Mouse (Mus musculus) layer of hippocampus, adult 9-10 months (tissue): Measurements from ENCODE around the gene Gm45062.

Source experiments
- DNase-seq: peaks from one replicate; pipeline ENCODE4 v3.0.0; 2022; ENCODE audit warnings: low spot score

Gm45062 gene

GRCm38 (mm10) chr6:8370624-8371023, 111.4 kb downstream of the Gm45062 start:
- no peak for DNase-seq

GRCm38 (mm10) chr6:8373051-8373450, 113.8 kb downstream of the Gm45062 start:
- DNase-seq: no peak

- no peak for DNase-seq
These were observed 114.6 kb downstream of the Gm45062 start for GRCm38 (mm10) chr6:8373851-8374250.

GRCm38 (mm10) chr6:8374290-8374689, 115.0 kb downstream of the Gm45062 start:
- no peak for DNase-seq

- no peak for DNase-seq
These were observed 115.5 kb downstream of the Gm45062 start for GRCm38 (mm10) chr6:8374712-8375111.

GRCm38 (mm10) chr6:8376351-8376750, 117.1 kb downstream of the Gm45062 start:
- DNase-seq: no peak

- no peak for DNase-seq
These were observed 118.4 kb downstream of the Gm45062 start for GRCm38 (mm10) chr6:8377667-8378066.

GRCm38 (mm10) chr6:8389307-8389706, 130.1 kb downstream of the Gm45062 start:
- no peak for DNase-seq

- DNase-seq: no peak
These were observed 131.0 kb downstream of the Gm45062 start for GRCm38 (mm10) chr6:8390296-8390695.

GRCm38 (mm10) chr6:8390935-8391334, 131.7 kb downstream of the Gm45062 start:
- DNase-seq: no peak

- DNase-seq: no peak
These were observed 133.8 kb downstream of the Gm45062 start for GRCm38 (mm10) chr6:8393029-8393428.

- DNase-seq: no peak
These were observed 134.8 kb downstream of the Gm45062 start for GRCm38 (mm10) chr6:8394044-8394443.

- DNase-seq: no peak
These were observed 135.8 kb downstream of the Gm45062 start for GRCm38 (mm10) chr6:8395061-8395460.

GRCm38 (mm10) chr6:8397252-8397651, 138.0 kb downstream of the Gm45062 start:
- DNase-seq: no peak

GRCm38 (mm10) chr6:8399710-8400109, 140.5 kb downstream of the Gm45062 start:
- no peak for DNase-seq

GRCm38 (mm10) chr6:8403127-8403526, 143.9 kb downstream of the Gm45062 start:
- DNase-seq: no peak

GRCm38 (mm10) chr6:8405844-8406243, 146.6 kb downstream of the Gm45062 start:
- DNase-seq: no peak

- DNase-seq: no peak
These were observed 149.1 kb downstream of the Gm45062 start for GRCm38 (mm10) chr6:8408332-8408731.

- DNase-seq: no peak
These were observed 150.6 kb downstream of the Gm45062 start for GRCm38 (mm10) chr6:8409865-8410264.

GRCm38 (mm10) chr6:8412845-8413598, 153.8 kb downstream of the Gm45062 start:
- no peak for DNase-seq

- DNase-seq: no peak
These were observed 154.8 kb downstream of the Gm45062 start for GRCm38 (mm10) chr6:8414020-8414419.

GRCm38 (mm10) chr6:8415823-8416222, 156.6 kb downstream of the Gm45062 start:
- no peak for DNase-seq

- DNase-seq: no peak
These were observed 157.7 kb downstream of the Gm45062 start for GRCm38 (mm10) chr6:8416802-8417569.
